Mouse (Mus musculus) kidney, embryonic 16.5 days (tissue): ENCODE measurements around the gene Aak1. TPM values are rescaled to one million over a fixed set of nuclear protein-coding genes. Genes with fewer than 3 reads are reported as not detected.
"Not testable (repeated sequence)": the region's sequence is repeated elsewhere in the genome, so short reads cannot be mapped to it uniquely, and the experiment has no call there.

Source experiments
- ATAC-seq: fragments of 200-750 bp; cut with Nextera tagmentation; 2 replicates; pipeline ENCODE4 v1.8.0; 2017; ENCODE audit warnings: moderate TSS enrichment; ENCODE audit not compliant: low FRiP score, low TSS enrichment
- H3K27ac ChIP-seq: fragments of 300-500 bp; sonication (generic); 2 replicates; pipeline ENCODE4 v1.5.1; 2014; ENCODE audit warnings: low read length
- H3K27me3 ChIP-seq: fragments of 300-500 bp; sonication (generic); 2 replicates; pipeline ENCODE4 v1.6.1; 2014; ENCODE audit warnings: low read length, control low read depth, mixed read lengths; ENCODE audit not compliant: insufficient read depth
- H3K36me3 ChIP-seq: fragments of 300-500 bp; sonication (generic); 2 replicates; pipeline ENCODE4 v1.6.1; 2014; ENCODE audit warnings: low read length, control low read depth, mixed read lengths; ENCODE audit not compliant: insufficient read depth
- H3K4me1 ChIP-seq: fragments of 300-500 bp; sonication (generic); 2 replicates; pipeline ENCODE4 v1.6.1; 2014; ENCODE audit warnings: low read length, control low read depth, mixed read lengths; ENCODE audit not compliant: insufficient read depth
- H3K4me2 ChIP-seq: fragments of 300-500 bp; sonication (generic); replicated peaks from 2 replicates; pipeline ENCODE4 v1.6.1; 2014; ENCODE audit warnings: low read depth, low read length
- H3K4me3 ChIP-seq: fragments of 300-500 bp; sonication (generic); 2 replicates; pipeline ENCODE4 v1.5.1; 2014; ENCODE audit warnings: mild to moderate bottlenecking, low read length
- H3K9ac ChIP-seq: fragments of 300-500 bp; sonication (generic); replicated peaks from 2 replicates; pipeline ENCODE4 v1.6.1; 2014; ENCODE audit warnings: low read length
- H3K9me3 ChIP-seq: fragments of 300-500 bp; sonication (generic); 2 replicates; pipeline ENCODE4 v1.6.1; 2016; ENCODE audit warnings: low read length, control low read depth
- WGBS: fragments of 180-500 bp; shearing (Covaris S2); extraction: QIAGEN DNeasy Blood & Tissue Kit; methylation state at CpG from one replicate; pipeline ENCODE4 v1.1.7; 2014; 5-methylcytosine and 5-hydroxymethylcytosine counted together
- polyA plus RNA-seq: library from polyadenylated mRNA; unstranded; fragments of >200 nt; fragmentation: Nextera tagmentation; extraction: Ambion mirVana; gene quantifications from 2 replicates; pipeline ENCODE4 v1.2.1, GENCODE M21; 2015

The Aak1 gene
- polyA plus RNA-seq, 1 experiment from 2014 or later = 9.0 TPM

DNA sequence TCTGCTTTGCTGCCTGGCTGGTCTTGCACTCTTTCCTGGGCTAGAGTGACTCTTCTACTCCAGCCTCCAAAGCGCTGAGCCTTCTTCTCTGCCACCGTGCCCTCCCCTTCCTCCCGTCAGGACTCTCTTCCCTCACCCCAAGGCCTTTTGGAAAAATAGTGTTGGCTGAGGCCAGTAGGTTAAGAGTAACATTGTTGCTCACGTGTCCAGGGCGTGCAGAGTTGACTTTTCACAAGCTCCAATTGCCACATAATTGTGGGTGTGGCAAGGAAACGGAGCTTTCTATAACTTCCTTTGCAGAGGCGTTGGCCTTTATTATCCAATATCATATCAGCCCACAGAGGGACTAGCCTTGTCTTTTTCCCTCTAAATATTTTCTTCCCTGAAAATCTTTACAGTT lies 177.7 kb downstream of the Aak1 start:
- ATAC-seq = no peak
- no peak overlapping the region for H3K4me3 ChIP-seq
- no peak overlapping the region for H3K9ac ChIP-seq
- H3K4me1 ChIP-seq = no peaks in the 10 kb centered on the region
- no peak overlapping the region for H3K27ac ChIP-seq
- 0 out of 2 replicates have a peak, but pooled peaks cover 1% of the 10 kb centered on the region for H3K9me3 ChIP-seq
- 72% methylated on average over 7 of the region's 7 CpGs for WGBS
- H3K27me3 ChIP-seq = no peaks in the 10 kb centered on the region
- peaks cover 31% of the 10 kb centered on the region for H3K36me3 ChIP-seq
- H3K4me2 ChIP-seq = no peak overlapping the region

DNA sequence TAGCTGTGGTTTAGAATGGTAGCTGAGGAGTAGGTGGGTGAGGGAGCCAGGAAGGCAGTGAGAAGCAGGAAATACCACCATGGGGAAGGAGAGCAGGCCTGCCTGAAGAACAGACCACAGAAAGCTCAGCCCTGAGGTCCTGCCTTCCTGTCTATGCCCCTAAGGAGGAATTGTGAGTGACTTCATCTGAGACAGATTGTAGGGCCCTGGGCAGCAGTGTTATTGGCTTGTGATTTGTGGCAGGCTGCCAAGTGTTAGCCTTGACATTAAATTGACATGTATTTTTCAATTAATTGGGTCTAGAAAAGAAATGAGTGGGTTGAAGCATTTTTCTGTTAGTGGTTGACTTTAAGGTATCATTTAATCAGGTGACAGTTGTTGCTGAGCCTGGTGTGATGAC lies 179.6 kb downstream of the Aak1 start:
- ATAC-seq = no peak
- Histone ChIP-seq H3K9ac (no peak overlapping the region), H3K36me3 (peaks cover 29% of the 10 kb centered on the region)

DNA sequence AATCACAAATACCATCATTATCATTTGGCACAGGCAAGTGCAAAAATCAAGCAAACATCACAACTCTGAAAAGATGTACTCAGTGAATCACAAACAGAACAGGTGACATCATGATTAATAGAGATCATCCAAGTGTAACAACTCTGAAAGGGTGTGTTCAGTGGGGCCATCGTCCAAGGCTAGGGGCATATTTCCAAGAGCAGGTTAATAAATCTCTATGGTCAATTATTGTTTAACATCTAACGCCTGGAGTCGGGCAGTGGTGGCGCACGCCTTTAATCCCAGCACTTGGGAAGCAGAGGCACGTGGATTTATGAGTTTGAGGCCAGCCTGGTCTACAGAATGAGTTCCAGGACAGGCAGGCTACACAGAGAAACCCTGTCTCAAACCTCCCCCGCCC lies 182.0 kb downstream of the Aak1 start:
- peak; percentile 73 for ATAC-seq
- not testable (repeated sequence) for H3K4me2 ChIP-seq, H3K4me3 ChIP-seq, H3K27me3 ChIP-seq, H3K9ac ChIP-seq, H3K4me1 ChIP-seq, H3K27ac ChIP-seq, H3K9me3 ChIP-seq
- 37% methylated on average over 7 of the region's 7 CpGs for WGBS
- H3K36me3 ChIP-seq = peaks cover 12% of the 10 kb centered on the region

More for the DNA sequence above, 179.6 kb downstream of the Aak1 start:
- Histone ChIP-seq H3K4me3 (no peak overlapping the region), H3K27me3 (no peaks in the 10 kb centered on the region), H3K4me2 (no peak overlapping the region), H3K27ac (no peak overlapping the region), H3K9me3 (0 out of 2 replicates have a peak, but pooled peaks cover 6% of the 10 kb centered on the region), H3K4me1 (no peaks in the 10 kb centered on the region)

DNA sequence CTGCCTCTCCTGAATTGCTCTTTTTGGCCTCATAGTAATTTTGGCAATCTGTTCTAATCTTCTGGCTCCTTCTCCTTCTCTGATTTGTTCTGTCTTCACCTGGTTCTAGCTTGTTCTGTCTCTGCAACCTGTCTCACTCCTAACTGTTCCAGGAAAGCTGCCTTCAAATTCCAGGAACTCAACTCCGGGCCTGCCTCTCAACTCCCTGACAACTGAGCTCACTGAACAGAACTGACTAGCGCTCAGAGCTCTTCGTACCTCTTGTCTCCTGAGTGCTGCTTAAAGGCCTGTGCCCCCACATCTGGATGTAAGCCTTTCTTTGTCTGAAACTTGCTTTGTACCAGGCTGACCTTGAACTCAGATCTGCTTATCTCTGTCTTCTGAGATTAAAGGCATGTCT lies 183.1 kb downstream of the Aak1 start:
- no peak overlapping the region for H3K27ac ChIP-seq
- 0 out of 2 replicates have a peak, but pooled peaks cover 8% of the 10 kb centered on the region for H3K36me3 ChIP-seq
- H3K9me3 ChIP-seq = 0 out of 2 replicates have a peak, but pooled peaks cover 6% of the 10 kb centered on the region
- no peak overlapping the region for H3K4me2 ChIP-seq
- H3K4me1 ChIP-seq = no peaks in the 10 kb centered on the region
- H3K27me3 ChIP-seq = no peaks in the 10 kb centered on the region
- 89% methylated on average over 3 of the region's 3 CpGs for whole genome bisulfite sequencing
- no peak overlapping the region for H3K4me3 ChIP-seq
- H3K9ac ChIP-seq = no peak overlapping the region
- ATAC-seq = no peak

DNA sequence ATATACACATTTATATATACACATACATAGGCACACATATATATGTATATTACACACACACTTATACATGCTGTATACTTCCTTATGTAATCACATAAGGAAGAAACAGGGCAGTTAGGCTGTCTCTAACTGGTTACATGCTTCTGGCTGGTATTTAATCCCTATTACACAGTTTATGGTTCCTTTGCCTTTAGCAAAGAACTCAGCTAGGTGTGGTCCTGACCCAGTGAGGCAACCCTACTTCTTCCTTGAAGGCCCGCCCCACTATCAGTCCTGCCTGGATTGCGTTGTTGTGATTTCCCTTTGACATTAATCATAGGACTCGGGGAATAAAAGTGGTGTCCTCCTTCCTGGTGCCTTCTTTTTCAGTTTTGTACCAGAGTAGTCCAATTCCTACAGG lies 185.1 kb downstream of the Aak1 start:
- H3K27ac ChIP-seq = no peak overlapping the region
- H3K4me3 ChIP-seq = no peak overlapping the region
- H3K36me3 ChIP-seq = 0 out of 2 replicates have a peak, but pooled peaks cover 4% of the 10 kb centered on the region
- H3K4me2 ChIP-seq = no peak overlapping the region
- WGBS = 86% methylated on average over 3 of the region's 3 CpGs
- H3K27me3 ChIP-seq = no peaks in the 10 kb centered on the region
- H3K4me1 ChIP-seq = no peaks in the 10 kb centered on the region
- H3K9ac ChIP-seq = no peak overlapping the region
- no peak for ATAC-seq
- 0 out of 2 replicates have a peak, but pooled peaks cover 6% of the 10 kb centered on the region for H3K9me3 ChIP-seq

DNA sequence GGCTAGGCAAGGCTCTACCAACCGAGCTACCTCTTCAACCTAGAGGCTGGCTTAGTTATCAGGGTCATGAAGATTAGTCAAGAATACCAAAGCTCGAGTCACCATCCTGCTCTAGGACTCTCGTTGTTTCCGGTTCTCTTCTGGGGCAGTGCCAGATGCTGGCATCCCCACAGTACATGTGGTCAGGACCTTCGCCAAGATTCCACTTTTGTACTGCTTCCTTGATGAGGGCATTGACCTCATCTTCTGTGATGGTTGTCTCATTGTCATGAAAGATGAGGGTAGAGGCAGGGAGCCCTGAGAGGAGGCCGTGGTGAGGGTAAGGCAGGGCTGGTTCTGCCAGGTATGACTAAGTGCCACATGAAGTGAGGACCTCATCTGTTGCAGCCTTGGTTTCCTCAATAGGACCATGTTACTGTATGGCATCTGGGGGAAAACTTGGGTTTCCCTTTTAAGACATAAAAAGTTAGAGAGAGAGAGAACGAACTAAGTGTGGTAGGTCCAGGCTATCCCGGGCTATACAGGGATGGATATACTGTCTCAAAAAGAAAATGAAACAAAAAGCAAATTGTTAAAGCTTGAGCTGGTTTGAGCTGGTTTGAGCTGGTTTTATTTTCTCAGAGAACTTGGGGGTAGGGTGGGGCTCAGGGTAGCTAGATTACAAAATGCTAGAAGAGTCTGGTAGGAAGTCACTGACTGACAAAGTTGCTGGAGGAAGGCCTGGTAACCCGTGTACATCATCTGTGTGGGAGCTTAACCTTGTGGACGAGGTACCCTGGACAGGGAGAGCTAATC lies 188.7 kb downstream of the Aak1 start:
- H3K9ac ChIP-seq = no peak overlapping the region
- no peaks in the 10 kb centered on the region for H3K9me3 ChIP-seq
- H3K4me3 ChIP-seq = no peak overlapping the region
- H3K27me3 ChIP-seq = no peaks in the 10 kb centered on the region
- H3K4me1 ChIP-seq = no peaks in the 10 kb centered on the region
- no peaks in the 10 kb centered on the region for H3K36me3 ChIP-seq
- no peak overlapping the region for H3K4me2 ChIP-seq
- WGBS = 84% methylated on average over 10 of the region's 10 CpGs
- H3K27ac ChIP-seq = no peak overlapping the region
- no peak for ATAC-seq

DNA sequence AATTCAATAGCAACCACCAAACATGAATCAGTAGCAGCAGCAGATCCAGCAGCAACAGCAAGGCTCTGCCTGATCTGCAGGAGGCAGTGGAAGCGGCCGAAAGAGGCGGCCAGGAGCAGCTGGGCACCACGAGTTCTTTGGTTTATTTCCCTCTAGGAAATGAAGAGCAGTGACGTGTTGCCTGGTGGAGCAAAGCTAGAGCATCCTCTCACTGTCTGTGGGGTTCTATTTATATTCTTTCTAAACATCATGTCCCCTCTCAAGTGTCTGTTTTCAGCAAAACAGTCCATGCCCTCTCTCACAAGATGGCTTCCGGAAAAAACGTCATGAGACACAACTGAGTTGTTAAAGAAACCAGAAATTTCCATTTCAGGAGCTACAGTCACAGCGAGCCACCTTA lies 189.8 kb downstream of the Aak1 start:
- 85% methylated on average over 8 of the region's 8 CpGs for WGBS
- H3K4me3 ChIP-seq = no peak overlapping the region
- no peak for ATAC-seq
- H3K27me3 ChIP-seq = no peaks in the 10 kb centered on the region
- H3K27ac ChIP-seq = no peak overlapping the region
- no peaks in the 10 kb centered on the region for H3K9me3 ChIP-seq
- H3K36me3 ChIP-seq = no peaks in the 10 kb centered on the region
- H3K9ac ChIP-seq = no peak overlapping the region
- H3K4me1 ChIP-seq = peaks cover 8% of the 10 kb centered on the region
- no peak overlapping the region for H3K4me2 ChIP-seq

DNA sequence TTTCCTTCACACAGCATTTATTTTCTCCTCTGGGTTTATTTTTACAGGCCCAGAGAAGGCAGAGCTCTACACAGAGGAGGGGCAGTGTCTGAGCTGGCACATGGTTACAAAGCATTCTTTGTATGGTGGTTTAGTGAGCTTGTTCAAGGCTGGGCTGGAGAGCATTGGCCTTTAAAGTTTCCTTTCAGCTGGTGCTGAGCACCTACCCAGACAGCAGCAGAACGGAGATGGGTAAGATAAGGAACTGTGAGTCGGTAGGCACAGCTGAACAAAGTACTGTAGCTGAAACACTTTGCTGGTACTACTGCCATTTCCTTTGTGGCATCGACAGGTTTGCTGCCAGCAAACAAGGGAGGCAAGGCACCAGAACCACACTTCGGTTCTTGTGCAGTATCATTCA lies 191.7 kb downstream of the Aak1 start:
- H3K36me3 ChIP-seq = no peaks in the 10 kb centered on the region
- 79% methylated on average over 4 of the region's 4 CpGs for WGBS
- H3K4me3 ChIP-seq = no peak overlapping the region
- no peak overlapping the region for H3K4me2 ChIP-seq
- 0 out of 2 replicates have a peak overlapping the region, but pooled peaks have one; percentile 99 for H3K27ac ChIP-seq
- H3K27me3 ChIP-seq = no peaks in the 10 kb centered on the region
- no peak for ATAC-seq
- peaks cover 16% of the 10 kb centered on the region for H3K4me1 ChIP-seq
- H3K9me3 ChIP-seq = no peaks in the 10 kb centered on the region
- no peak overlapping the region for H3K9ac ChIP-seq

DNA sequence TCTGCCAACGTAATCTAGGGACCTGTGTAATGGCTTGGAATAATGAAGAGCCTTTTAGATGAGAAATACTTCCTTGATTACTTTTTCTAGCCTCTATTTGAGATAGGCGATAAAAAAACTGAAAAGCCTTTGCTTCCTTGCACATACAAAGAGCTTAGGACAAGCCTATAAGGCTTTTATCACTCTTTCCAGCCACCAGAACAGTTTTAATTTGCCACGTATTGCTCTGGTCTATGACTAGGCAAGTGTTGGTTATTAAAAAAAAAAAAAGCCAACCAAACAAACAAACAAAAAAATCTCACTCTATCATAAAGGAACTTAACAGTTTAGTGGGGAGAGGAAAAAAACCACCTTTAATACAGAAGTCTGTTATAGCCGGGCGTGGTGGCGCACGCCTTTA lies 192.1 kb downstream of the Aak1 start:
- Histone ChIP-seq H3K27ac (peak overlapping the region; percentile 99; the same call in 1 of the 2 replicates), H3K4me1 (peaks cover 16% of the 10 kb centered on the region), H3K36me3 (no peaks in the 10 kb centered on the region), H3K4me2 (peak overlapping the region; percentile 69), H3K9ac (no peak overlapping the region), H3K27me3 (no peaks in the 10 kb centered on the region), H3K4me3 (peak overlapping the region; percentile 87), H3K9me3 (no peaks in the 10 kb centered on the region)
- WGBS = 91% methylated on average over 7 of the region's 7 CpGs
- no peak for ATAC-seq

DNA sequence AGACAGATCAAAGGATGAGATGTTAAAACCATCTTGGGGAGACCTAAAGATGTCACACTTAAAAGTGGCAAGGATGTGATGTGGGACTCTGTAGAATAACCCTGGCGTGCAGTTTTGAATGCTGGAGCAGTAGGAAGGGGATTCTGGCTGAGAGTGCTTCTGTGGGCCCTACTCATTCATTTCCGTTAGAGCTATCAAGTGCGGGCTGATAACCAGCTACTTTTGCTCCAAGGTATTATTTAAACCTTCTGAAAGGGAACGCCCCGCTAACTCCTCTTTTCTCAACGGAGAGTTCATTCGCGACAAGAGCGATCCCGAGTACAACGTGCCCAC lies 192.7 kb downstream of the Aak1 start:
- Histone ChIP-seq H3K4me2 (peak overlapping the region; percentile 69), H3K4me3 (peak overlapping the region; percentile 87), H3K4me1 (peaks cover 16% of the 10 kb centered on the region), H3K36me3 (no peaks in the 10 kb centered on the region), H3K27ac (peak overlapping the region; percentile 99), H3K27me3 (no peaks in the 10 kb centered on the region), H3K9me3 (no peaks in the 10 kb centered on the region), H3K9ac (peak overlapping the region; percentile 94)
- under 1% methylated on average over 11 of the region's 11 CpGs for WGBS
- peak; percentile 20; the same call in 1 of the 2 replicates for ATAC-seq
